ENCODE assay signal across 8 mouse cellular contexts in genomic region chr9:43221643-43222428, GRCm38 (mm10). TPM values are rescaled to one million over a fixed set of nuclear protein-coding genes. Genes with fewer than 3 reads are reported as not detected.
DNase-seq lines count a peak whose midpoint lies in the region; ATAC-seq and TF ChIP-seq lines count a peak whose summit lies in the region.

No protein-coding gene starts in this region.

- no peaks in the 10 kb centered on the region for H3K9me3 ChIP-seq in E14TG2a.4 (ENCODE audit: low read length)
- no peaks in the 10 kb centered on the region for H3K9me3 ChIP-seq in lung, embryonic 15.5 days

- intact Hi-C loops in heart, postnatal 14 days (cut with DNase I) = loop anchor here (1.0 kb wide), 1 partner anchor 62 kb away; no protein-coding TSS in a partner anchor

- H3K27me3 ChIP-seq in E14TG2a.4 (ENCODE audit: insufficient read depth, low read length) = peaks cover 24% of the 10 kb centered on the region
- H3K27me3 ChIP-seq in lung, embryonic 15.5 days = no peaks in the 10 kb centered on the region

- no peak overlapping the region for H3K4me2 ChIP-seq in lung, embryonic 15.5 days

- ATAC-seq in erythroid progenitor cell, adult 5-6 weeks (replicated peaks; ENCODE audit: low FRiP score, poor library complexity, severe bottlenecking) = peak; percentile 66; the same call in 1 of the 2 replicates
- ATAC-seq in lung, embryonic 15.5 days (ENCODE audit: borderline replicate concordance, extremely low read depth, low FRiP score, low TSS enrichment) = peak; percentile 58; the same call in 1 of the 2 replicates

- 0 out of 2 replicates have a peak overlapping the region, but pooled peaks have one; percentile 21 for H3K27ac ChIP-seq in lung, embryonic 15.5 days

- DNase-seq in brain, adult 2 months (ENCODE audit: low read depth, low spot score) = peak; percentile 85
- peak; percentile 85 to 92 for DNase-seq in heart, postnatal 14 days
- DNase-seq in layer of hippocampus, adult 18-20 months (ENCODE audit: low spot score in 2 of 2) = peak; percentile 72 to 93
- DNase-seq in retina, adult 2 months (ENCODE audit: low read depth, low spot score) = peak; percentile 42
- DNase-seq in urinary bladder, adult 18-20 months (ENCODE audit: low spot score in 2 of 2) = peak; percentile 58 to 86

- peak overlapping the region; percentile 62 for H3K4me3 ChIP-seq in E14TG2a.4 (replicated peaks; ENCODE audit: low read length)
- no peak overlapping the region for H3K4me3 ChIP-seq in lung, embryonic 15.5 days

- H3K36me3 ChIP-seq in E14TG2a.4 (ENCODE audit: insufficient read depth, low read length) = no peaks in the 10 kb centered on the region
- peaks cover 12% of the 10 kb centered on the region for H3K36me3 ChIP-seq in lung, embryonic 15.5 days

- H3K4me1 ChIP-seq in E14TG2a.4 (replicated peaks; ENCODE audit: low read depth, low read length) = peaks cover 29% of the 10 kb centered on the region
- peaks cover 22% of the 10 kb centered on the region for H3K4me1 ChIP-seq in lung, embryonic 15.5 days

- H3K9ac ChIP-seq in lung, embryonic 15.5 days = no peak overlapping the region

- peak; percentile 73 for TF ChIP-seq CTCF in E14TG2a.4 (conservative IDR thresholded peaks at IDR 0.05; ENCODE audit: low read length)

- WGBS in lung, embryonic 15.5 days = 46% methylated on average over 18 of the region's 18 CpGs

RNA-seq across cellular contexts. Expression of gene Pou2f3, which starts 11.7 kb away (rescaled TPM):
- total RNA-seq in erythroid progenitor cell, adult 5-6 weeks (2015; ENCODE audit: low replicate concordance) = not detected in 2 replicates
- not detected in 2 replicates for total RNA-seq in erythroid progenitor cell, adult 5-6 weeks (2017; ENCODE audit: low replicate concordance)
- total RNA-seq in heart, postnatal 14 days (2021) = not detected
- under 1 TPM; 0.38 to 0.52 TPM for total RNA-seq in layer of hippocampus, adult 18-20 months (2021)
- polyA plus RNA-seq in lung, embryonic 15.5 days (2015; fragmentation: Nextera tagmentation; extraction: Ambion mirVana) = 0.08 and 0.22 TPM in 2 replicates

RNA-seq across cellular contexts. Expression of gene Oaf, which starts 17.9 kb away (rescaled TPM):
- 8.3 and 38.6 TPM in 2 replicates for total RNA-seq in erythroid progenitor cell, adult 5-6 weeks (2015; ENCODE audit: low replicate concordance)
- 5.1 and 14.5 TPM in 2 replicates for total RNA-seq in erythroid progenitor cell, adult 5-6 weeks (2017; ENCODE audit: low replicate concordance)
- total RNA-seq in heart, postnatal 14 days (2021) = 10 to 100 TPM; 13.0 to 14.9 TPM
- 10 to 100 TPM; 19.2 to 20.3 TPM for total RNA-seq in layer of hippocampus, adult 18-20 months (2021)
- 48.9 and 54.2 TPM in 2 replicates for polyA plus RNA-seq in lung, embryonic 15.5 days (2015; fragmentation: Nextera tagmentation; extraction: Ambion mirVana)
